Mouse (Mus musculus) CH12.LX (cell line): ENCODE measurements at regions not wholly inside any gene's neighbourhood (a gene's known extent, or its start where the extent isn't known, plus 50 kb on each side); places are given as distances from the start of the nearest gene placed in this dataset.
A peak's percentile ranks its signal among the peaks of the same experiment; 100 is the strongest.
"Not testable (repeated sequence)": the region's sequence is repeated elsewhere in the genome, so short reads cannot be mapped to it uniquely, and the experiment has no call there.

Experiments
- DNase-seq: peaks from one replicate; pipeline ENCODE4 v3.0.0-alpha.2; 2013; ENCODE audit errors: extremely low read depth
- H3K27ac ChIP-seq: 2 replicates; pipeline ENCODE4 v1.5.1; 2012; ENCODE audit warnings: low read depth, mild to moderate bottlenecking, control low read depth, moderate library complexity; ENCODE audit not compliant: insufficient read depth
- H3K27me3 ChIP-seq: replicated peaks from 2 replicates; pipeline ENCODE3; 2012; ENCODE audit warnings: inconsistent platforms
- H3K36me3 ChIP-seq, 2 experiments: replicated peaks in 1 of 2; 2 replicates each; pipeline versions ENCODE3 to v1.6.1; 2012; ENCODE audit warnings: inconsistent platforms in 1 of 2, low read length in 1 of 2, mild to moderate bottlenecking in 1 of 2, mixed read lengths in 1 of 2, moderate library complexity in 1 of 2; ENCODE audit not compliant: control insufficient read depth in 1 of 2, insufficient read depth in 1 of 2
- H3K4me1 ChIP-seq, 2 experiments: 2 replicates each; pipeline ENCODE4 v1.6.1; 2012; ENCODE audit warnings: inconsistent platforms in 1 of 2, moderate library complexity in 1 of 2; ENCODE audit not compliant: insufficient read depth in 2 of 2, control insufficient read depth in 1 of 2
- H3K4me2 ChIP-seq: 2 replicates; pipeline ENCODE4 v1.6.1; 2012; ENCODE audit warnings: low read depth, mild to moderate bottlenecking, control low read depth; ENCODE audit not compliant: poor library complexity, insufficient read depth, severe bottlenecking
- H3K4me3 ChIP-seq, 3 experiments: fragments of 150-350 bp in 1 of 3; sonication (generic) in 1 of 3; replicated peaks in 1 of 3; 2 replicates each; pipeline versions ENCODE3 to v1.5.1; 2011 to 2012; ENCODE audit warnings: low read depth in 2 of 3, low read length in 2 of 3, mild to moderate bottlenecking in 2 of 3, moderate library complexity in 2 of 3, control low read depth in 1 of 3, improper control_type of control experiment in 1 of 3, inconsistent platforms in 1 of 3, mixed read lengths in 1 of 3; ENCODE audit not compliant: poor library complexity in 1 of 3
- H3K79me2 ChIP-seq: replicated peaks from 2 replicates; pipeline ENCODE4 v1.6.1; 2012; ENCODE audit warnings: mild to moderate bottlenecking, moderate library complexity; ENCODE audit not compliant: control insufficient read depth, poor library complexity, insufficient read depth, severe bottlenecking; ENCODE audit errors: extremely low read depth
- H3K9ac ChIP-seq: 2 replicates; pipeline ENCODE4 v1.6.1; 2012; ENCODE audit warnings: low read depth, mild to moderate bottlenecking, control low read depth, moderate library complexity; ENCODE audit not compliant: insufficient read depth
- H3K9me3 ChIP-seq: replicated peaks from 2 replicates; pipeline ENCODE3; 2012; ENCODE audit warnings: low read length, inconsistent platforms, mixed read lengths
- BHLHE40 ChIP-seq: IDR thresholded peaks from 2 replicates; pipeline ENCODE4 v1.6.1; 2011; ENCODE audit warnings: mild to moderate bottlenecking, low read depth, low read length, improper control_type of control experiment
- CHD1 ChIP-seq: IDR thresholded peaks from 2 replicates; pipeline ENCODE4 v1.6.1; 2012; ENCODE audit warnings: low read depth, low read length, improper control_type of control experiment, inconsistent platforms
- CTCF ChIP-seq, 2 experiments: IDR thresholded peaks in 1 of 2; conservative IDR thresholded peaks in 1 of 2; 2 replicates each; pipeline ENCODE4 v1.5.1; 2011 to 2012; ENCODE audit warnings: low read depth in 2 of 2, low read length in 2 of 2, improper control_type of control experiment in 1 of 2, inconsistent platforms in 1 of 2, mild to moderate bottlenecking in 1 of 2, moderate library complexity in 1 of 2
- E2F4 ChIP-seq: IDR thresholded peaks from 2 replicates; pipeline ENCODE4 v1.6.1; 2011; ENCODE audit warnings: low read depth, low read length, improper control_type of control experiment; ENCODE audit not compliant: insufficient replicate concordance
- ELF1 ChIP-seq: IDR thresholded peaks from 2 replicates; pipeline ENCODE4 v1.6.1; 2014; ENCODE audit warnings: low read depth, mild to moderate bottlenecking, inconsistent platforms, low read length, improper control_type of control experiment
- EP300 ChIP-seq: IDR thresholded peaks from 2 replicates; pipeline ENCODE4 v1.6.1; 2011; ENCODE audit warnings: low read length, improper control_type of control experiment
- MEF2A ChIP-seq: IDR thresholded peaks from 2 replicates; pipeline ENCODE4 v1.6.1; 2014; ENCODE audit warnings: low read depth, mild to moderate bottlenecking, inconsistent platforms, low read length, improper control_type of control experiment, borderline replicate concordance
- MYC ChIP-seq: IDR thresholded peaks from 2 replicates; pipeline ENCODE4 v1.6.1; 2011; ENCODE audit warnings: low read depth, mild to moderate bottlenecking, improper control_type of control experiment, low read length
- NELFE ChIP-seq: IDR thresholded peaks from 2 replicates; pipeline ENCODE4 v1.6.1; 2011; ENCODE audit warnings: low read depth, low read length, improper control_type of control experiment
- PAX5 ChIP-seq: IDR thresholded peaks from 2 replicates; pipeline ENCODE4 v1.6.1; 2012; ENCODE audit warnings: low read length, inconsistent platforms, mixed read lengths
- RAD21 ChIP-seq: IDR thresholded peaks from 2 replicates; pipeline ENCODE4 v1.6.1; 2011; ENCODE audit warnings: low read depth, mild to moderate bottlenecking, low read length, improper control_type of control experiment, moderate library complexity
- SIN3A ChIP-seq: IDR thresholded peaks from 2 replicates; pipeline ENCODE4 v1.6.1; 2012; ENCODE audit warnings: low read length, improper control_type of control experiment, inconsistent platforms
- SMC3 ChIP-seq: IDR thresholded peaks from 2 replicates; pipeline ENCODE4 v1.6.1; 2011; ENCODE audit warnings: low read depth, low read length, improper control_type of control experiment
- TBP ChIP-seq: conservative IDR thresholded peaks from 2 replicates; pipeline ENCODE4 v1.6.1; 2011; ENCODE audit warnings: low read depth, low read length, improper control_type of control experiment
- USF1 ChIP-seq: IDR thresholded peaks from 2 replicates; pipeline ENCODE4 v1.6.1; 2014; ENCODE audit warnings: low read depth, mild to moderate bottlenecking, inconsistent platforms, low read length, improper control_type of control experiment
- ZC3H11A ChIP-seq: IDR thresholded peaks from 2 replicates; pipeline ENCODE4 v1.6.1; 2012; ENCODE audit warnings: low read depth, mild to moderate bottlenecking, inconsistent platforms, low read length, improper control_type of control experiment
- ZNF384 ChIP-seq: IDR thresholded peaks from 2 replicates; pipeline ENCODE4 v1.6.1; 2012; ENCODE audit warnings: low read depth, low read length, improper control_type of control experiment, inconsistent platforms
- dilution Hi-C: fragments of 300-500 bp; cut with MboI; formaldehyde crosslinking; loops from 2 replicates; pipeline ENCODE4 v1.14.3; 2020; ENCODE audit warnings: low sequenced_read_pairs; ENCODE audit not compliant: extremely low pct_unique_long_range_greater_than_20kb, extremely low pct_ligation_motif_present
- in situ Hi-C: fragments of 300-500 bp; cut with MboI; formaldehyde crosslinking; loops from 3 replicates; pipeline ENCODE4 v1.14.3; 2019; ENCODE audit warnings: low sequenced_read_pairs, low pct_ligation_motif_present, low pct_unique_long_range_greater_than_20kb, mixed read lengths

GRCm38 (mm10) chr17:49349328-49349727 lies 78.8 kb upstream of the Mocs1 start:
- Histone ChIP-seq H3K27me3 (no peaks in the 10 kb centered on the region), H3K9me3 (peaks cover 57% of the 10 kb centered on the region), H3K9ac (no peak overlapping the region), H3K4me2 (no peak overlapping the region), H3K4me1 (no peaks in the 10 kb centered on the region), H3K4me3 (no peak overlapping the region), H3K79me2 (no peaks in the 10 kb centered on the region), H3K36me3 (no peaks in the 10 kb centered on the region), H3K27ac (no peak overlapping the region)
- in situ Hi-C loops = no loop called here
- dilution Hi-C loops = no loop called here
- no peak for DNase-seq
- no peak for TF ChIP-seq E2F4
- TF ChIP-seq NELFE = no peak
- TF ChIP-seq ELF1 = no peak
- TF ChIP-seq RAD21 = no peak
- TF ChIP-seq USF1 = no peak
- no peak for TF ChIP-seq MEF2A
- TF ChIP-seq CTCF (conservative IDR thresholded peaks at IDR 0.05 in 1 of 2, IDR thresholded peaks at IDR 0.05 in 1 of 2; ENCODE audit: low read depth in 2 of 2, low read length in 2 of 2) = no peak
- TF ChIP-seq PAX5 = no peak
- TF ChIP-seq CHD1 = no peak
- no peak for TF ChIP-seq SMC3
- no peak for TF ChIP-seq TBP
- TF ChIP-seq ZNF384 = no peak
- no peak for TF ChIP-seq BHLHE40
- TF ChIP-seq SIN3A = no peak
- no peak for TF ChIP-seq MYC
- TF ChIP-seq EP300 = no peak
- TF ChIP-seq, all 38 proteins: peak for 0

DNA sequence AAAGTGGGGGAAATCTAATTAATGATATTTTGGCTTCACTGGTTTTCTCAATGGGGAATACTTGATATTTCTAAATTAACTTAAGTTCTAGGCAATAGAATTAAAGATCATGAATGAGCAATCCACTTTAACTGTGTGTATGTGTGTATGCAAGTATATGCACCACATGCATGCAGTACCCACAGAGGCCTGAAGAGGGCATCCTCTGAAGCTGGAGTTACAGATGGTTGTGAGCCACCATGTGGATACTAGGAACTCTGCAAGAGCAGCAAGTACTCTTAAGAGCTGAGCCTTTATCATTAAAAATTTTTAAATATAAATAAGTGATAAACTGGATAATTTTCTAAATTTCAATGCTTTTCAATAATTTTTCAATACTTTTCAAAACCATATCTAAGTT lies 69.0 kb upstream of the Mocs1 start:
- Histone ChIP-seq H3K4me2 (no peak overlapping the region), H3K36me3 (no peaks in the 10 kb centered on the region), H3K9me3 (peaks cover 31% of the 10 kb centered on the region), H3K9ac (no peak overlapping the region), H3K4me1 (no peaks in the 10 kb centered on the region), H3K27me3 (no peaks in the 10 kb centered on the region), H3K4me3 (no peak overlapping the region), H3K79me2 (no peaks in the 10 kb centered on the region), H3K27ac (no peak overlapping the region)
- dilution Hi-C loops (no loop called here), in situ Hi-C loops (no loop called here)
- DNase-seq = peak; percentile 1
- TF ChIP-seq CTCF (conservative IDR thresholded peaks at IDR 0.05 in 1 of 2, IDR thresholded peaks at IDR 0.05 in 1 of 2; ENCODE audit: low read depth in 2 of 2, low read length in 2 of 2) (peak in 1 of 2 experiments; percentile 45; a peak in 2 of 4 replicates), ZC3H11A (no peak)
- TF ChIP-seq, all 38 proteins: peak for 1

DNA sequence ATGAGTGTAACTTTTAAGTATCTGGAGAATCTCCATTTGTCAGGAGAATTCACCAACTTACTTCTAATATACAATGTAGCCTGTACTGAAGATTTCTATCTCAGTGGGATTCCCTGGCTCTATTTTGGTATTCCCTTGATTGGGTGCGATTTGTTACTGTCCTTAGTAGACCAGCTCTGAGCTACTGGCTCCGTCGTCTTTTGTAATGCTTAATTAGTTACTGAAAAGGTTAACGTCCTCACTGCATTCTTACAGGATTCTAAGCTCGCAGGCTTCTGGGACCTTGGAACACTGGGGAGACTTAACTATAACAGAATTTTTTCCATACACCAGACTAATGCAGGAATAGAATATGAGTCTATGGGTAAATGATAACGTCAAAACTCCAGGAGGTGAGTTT lies 67.9 kb upstream of the Mocs1 start:
- dilution Hi-C loops, H3K4me1 ChIP-seq, in situ Hi-C loops, H3K4me2 ChIP-seq, H3K79me2 ChIP-seq, H3K27me3 ChIP-seq, H3K4me3 ChIP-seq, H3K36me3 ChIP-seq, H3K9ac ChIP-seq, H3K27ac ChIP-seq, DNase-seq: not testable (repeated sequence)
- peaks cover 34% of the 10 kb centered on the region for H3K9me3 ChIP-seq
